In the genomic region with DNA sequence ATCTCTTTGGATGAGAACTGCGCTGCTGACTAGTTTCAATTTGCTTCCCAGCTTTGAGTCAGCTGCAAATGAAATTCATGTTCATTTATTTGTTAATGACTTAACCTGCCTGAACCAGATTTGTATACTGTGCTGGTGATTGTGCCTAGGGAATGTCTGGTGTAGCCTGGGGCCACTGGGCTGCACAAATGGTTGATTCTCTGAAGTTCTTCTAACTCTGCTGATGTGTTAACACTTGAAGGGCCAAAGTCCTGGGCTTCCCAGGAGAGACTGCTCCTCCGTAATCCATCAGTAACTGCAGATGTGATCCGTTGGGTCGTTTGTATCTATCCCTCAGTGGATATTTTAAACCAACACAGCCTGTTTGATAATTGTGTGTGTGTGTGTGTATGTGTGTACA, we compare ENCODE assay signal across 18 mouse cellular contexts.
"Had no signal": no experiment of that assay in that cellular context is flagged by ENCODE, and none has a peak within 500 bp of the region (broad histone marks: within the 10 kb centered on the region; RNA-seq: fewer than 3 reads in every experiment).

No protein-coding gene starts in this region.

- H3K9me3 ChIP-seq: lung, embryonic 15.5 days; megakaryocyte, embryonic 14.5 days; midbrain, embryonic 12.5 days; neural tube, embryonic 12.5 days; stomach, embryonic 15.5 days had no signal

- H3K36me3 ChIP-seq: lung, embryonic 15.5 days; midbrain, embryonic 12.5 days; neural tube, embryonic 12.5 days; stomach, embryonic 15.5 days had no signal

- H3K4me2 ChIP-seq: lung, embryonic 15.5 days; midbrain, embryonic 12.5 days; neural tube, embryonic 12.5 days; stomach, embryonic 15.5 days had no signal

- H3K9ac ChIP-seq: liver, postnatal 0 days; lung, embryonic 15.5 days; midbrain, embryonic 12.5 days; neural tube, embryonic 12.5 days; stomach, embryonic 15.5 days had no signal

- ATAC-seq: liver, postnatal 0 days; lung, postnatal 0 days; midbrain, embryonic 16.5 days had no signal

- H3K27ac ChIP-seq: lung, embryonic 15.5 days; macrophage; midbrain, embryonic 12.5 days; neural tube, embryonic 12.5 days; stomach, embryonic 15.5 days; stomach, postnatal 0 days had no signal

- H3K4me3 ChIP-seq: lung, embryonic 15.5 days; megakaryocyte, embryonic 14.5 days; midbrain, embryonic 12.5 days; neural tube, embryonic 12.5 days; stomach, embryonic 15.5 days had no signal

- DNase-seq: liver, postnatal 0 days; lung, adult 2 months; lung, postnatal 14 days; lung, postnatal 36 days; midbrain, embryonic 14.5 days; right cerebral cortex, postnatal 14 days; thymus, adult 2 months; thymus, postnatal 25 days; thymus, postnatal 4 days had no signal

- H3K4me1 ChIP-seq: lung, embryonic 15.5 days; megakaryocyte, embryonic 14.5 days; stomach, embryonic 15.5 days had no signal

- H3K27me3 ChIP-seq: neural tube, embryonic 12.5 days had no signal
